Mouse (Mus musculus): Measurements from ENCODE around the gene Apmap.

Gene Apmap

GRCm38 (mm10) chr2:150608087-150608799, at the start of gene Apmap:
Apmap (minus strand) TSS chr2:150608567.
- DNase-seq (ENCODE audit: low read depth, low spot score) = peak; percentile 98

- no peak for DNase-seq (ENCODE audit: low read depth, low spot score)
Measured at GRCm38 (mm10) chr2:150656975-150657768, 48.8 kb upstream of the Apmap start.

- peak; percentile 32 for DNase-seq (ENCODE audit: low read depth, low spot score)
Measured at GRCm38 (mm10) chr2:150656112-150656511, 47.7 kb upstream of the Apmap start.

GRCm38 (mm10) chr2:150655290-150655689, 46.9 kb upstream of the Apmap start:
- DNase-seq (ENCODE audit: low read depth, low spot score) = no peak

- DNase-seq (ENCODE audit: low read depth, low spot score) = no peak
Measured at GRCm38 (mm10) chr2:150654814-150655213, 46.4 kb upstream of the Apmap start.

GRCm38 (mm10) chr2:150651366-150651765, 43.0 kb upstream of the Apmap start:
- no peak for DNase-seq (ENCODE audit: low read depth, low spot score)

GRCm38 (mm10) chr2:150650511-150651074, 42.2 kb upstream of the Apmap start:
- DNase-seq (ENCODE audit: low read depth, low spot score) = no peak

GRCm38 (mm10) chr2:150648300-150648895, 40.0 kb upstream of the Apmap start:
- no peak for DNase-seq (ENCODE audit: low read depth, low spot score)

- DNase-seq (ENCODE audit: low read depth, low spot score) = no peak
Measured at GRCm38 (mm10) chr2:150647681-150648299, 39.4 kb upstream of the Apmap start.

- DNase-seq (ENCODE audit: low read depth, low spot score) = no peak
Measured at GRCm38 (mm10) chr2:150646411-150647121, 38.2 kb upstream of the Apmap start.

GRCm38 (mm10) chr2:150645225-150645624, 36.9 kb upstream of the Apmap start:
- DNase-seq (ENCODE audit: low read depth, low spot score) = no peak

GRCm38 (mm10) chr2:150643726-150644415, 35.5 kb upstream of the Apmap start:
- DNase-seq (ENCODE audit: low read depth, low spot score) = no peak

GRCm38 (mm10) chr2:150643166-150643565, 34.8 kb upstream of the Apmap start:
- DNase-seq (ENCODE audit: low read depth, low spot score) = no peak

GRCm38 (mm10) chr2:150638370-150638733, 30.0 kb upstream of the Apmap start:
- DNase-seq (ENCODE audit: low read depth, low spot score) = no peak

GRCm38 (mm10) chr2:150637702-150638369, 29.5 kb upstream of the Apmap start:
- no peak for DNase-seq (ENCODE audit: low read depth, low spot score)

- no peak for DNase-seq (ENCODE audit: low read depth, low spot score)
Measured at GRCm38 (mm10) chr2:150635877-150636446, 27.6 kb upstream of the Apmap start.

GRCm38 (mm10) chr2:150629255-150629654, 20.9 kb upstream of the Apmap start:
- no peak for DNase-seq (ENCODE audit: low read depth, low spot score)

GRCm38 (mm10) chr2:150627140-150627539, 18.8 kb upstream of the Apmap start:
- DNase-seq (ENCODE audit: low read depth, low spot score) = no peak

- DNase-seq (ENCODE audit: low read depth, low spot score) = no peak
Measured at GRCm38 (mm10) chr2:150624926-150625325, 16.6 kb upstream of the Apmap start.

- no peak for DNase-seq (ENCODE audit: low read depth, low spot score)
Measured at GRCm38 (mm10) chr2:150623957-150624356, 15.6 kb upstream of the Apmap start.
